Mouse (Mus musculus) kidney, embryonic 16.5 days (tissue): Measurements from ENCODE around the gene Plekhg5. TPM values are rescaled to one million over a fixed set of nuclear protein-coding genes. Genes with fewer than 3 reads are reported as not detected.
A peak's percentile ranks its signal among the peaks of the same experiment; 100 is the strongest.

Experiments
- ATAC-seq: fragments of 200-750 bp; cut with Nextera tagmentation; 2 replicates; pipeline ENCODE4 v1.8.0; 2017; ENCODE audit warnings: moderate TSS enrichment; ENCODE audit not compliant: low FRiP score, low TSS enrichment
- H3K27ac ChIP-seq: fragments of 300-500 bp; sonication (generic); 2 replicates; pipeline ENCODE4 v1.5.1; 2014; ENCODE audit warnings: low read length
- H3K27me3 ChIP-seq: fragments of 300-500 bp; sonication (generic); 2 replicates; pipeline ENCODE4 v1.6.1; 2014; ENCODE audit warnings: low read length, control low read depth, mixed read lengths; ENCODE audit not compliant: insufficient read depth
- H3K36me3 ChIP-seq: fragments of 300-500 bp; sonication (generic); 2 replicates; pipeline ENCODE4 v1.6.1; 2014; ENCODE audit warnings: low read length, control low read depth, mixed read lengths; ENCODE audit not compliant: insufficient read depth
- H3K4me1 ChIP-seq: fragments of 300-500 bp; sonication (generic); 2 replicates; pipeline ENCODE4 v1.6.1; 2014; ENCODE audit warnings: low read length, control low read depth, mixed read lengths; ENCODE audit not compliant: insufficient read depth
- H3K4me2 ChIP-seq: fragments of 300-500 bp; sonication (generic); replicated peaks from 2 replicates; pipeline ENCODE4 v1.6.1; 2014; ENCODE audit warnings: low read depth, low read length
- H3K4me3 ChIP-seq: fragments of 300-500 bp; sonication (generic); 2 replicates; pipeline ENCODE4 v1.5.1; 2014; ENCODE audit warnings: mild to moderate bottlenecking, low read length
- H3K9ac ChIP-seq: fragments of 300-500 bp; sonication (generic); replicated peaks from 2 replicates; pipeline ENCODE4 v1.6.1; 2014; ENCODE audit warnings: low read length
- H3K9me3 ChIP-seq: fragments of 300-500 bp; sonication (generic); 2 replicates; pipeline ENCODE4 v1.6.1; 2016; ENCODE audit warnings: low read length, control low read depth
- WGBS: fragments of 180-500 bp; shearing (Covaris S2); extraction: QIAGEN DNeasy Blood & Tissue Kit; methylation state at CpG from one replicate; pipeline ENCODE4 v1.1.7; 2014; 5-methylcytosine and 5-hydroxymethylcytosine counted together
- polyA plus RNA-seq: library from polyadenylated mRNA; unstranded; fragments of >200 nt; fragmentation: Nextera tagmentation; extraction: Ambion mirVana; gene quantifications from 2 replicates; pipeline ENCODE4 v1.2.1, GENCODE M21; 2015

The Plekhg5 gene
- polyA plus RNA-seq, 1 experiment from 2014 or later = 25.5 TPM

DNA sequence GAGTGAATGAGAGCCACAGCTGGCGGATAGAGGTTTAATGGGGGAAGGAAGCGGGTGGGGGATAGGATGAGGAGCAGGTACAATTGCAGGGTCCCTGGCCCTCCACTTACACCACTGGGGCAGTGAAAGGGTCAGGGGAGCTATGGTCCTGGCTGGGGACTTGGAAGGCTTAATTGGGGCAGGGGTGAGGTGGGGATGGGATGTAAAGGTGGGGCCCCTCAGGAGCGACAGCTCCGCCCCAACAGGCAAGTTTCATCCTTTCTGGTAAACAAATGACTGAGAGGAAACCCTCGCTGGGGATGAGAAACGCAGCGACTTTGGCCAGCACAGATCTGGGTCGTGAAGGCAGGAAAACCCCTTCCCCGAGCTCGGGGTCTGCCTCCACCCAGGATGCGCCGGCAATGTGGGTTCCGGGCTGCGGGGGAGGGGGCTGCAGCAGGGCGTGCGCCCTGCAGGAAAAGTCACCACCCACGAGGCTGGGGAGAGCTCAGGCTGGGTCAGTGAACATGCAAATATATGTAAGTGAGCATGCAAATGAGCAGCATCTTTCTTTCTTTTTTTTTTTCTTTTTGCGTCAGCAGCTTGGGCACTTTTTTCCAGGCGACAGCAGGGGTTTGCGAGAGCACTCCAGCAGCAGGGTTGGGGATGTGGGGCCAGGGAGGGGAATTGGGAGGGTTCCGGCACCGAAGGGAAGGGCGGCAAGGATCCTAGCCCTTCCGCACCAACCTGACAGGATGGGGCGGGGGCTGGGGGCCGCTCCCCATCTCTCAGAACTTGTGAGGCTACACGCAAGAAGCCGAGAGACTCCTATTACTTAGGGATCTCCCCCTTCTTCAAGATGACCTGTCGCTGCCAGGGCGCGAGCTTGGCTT is 48.2 kb downstream of the Plekhg5 start:
- no peak overlapping the region for H3K9ac ChIP-seq
- no peaks in the 10 kb centered on the region for H3K36me3 ChIP-seq
- H3K9me3 ChIP-seq = no peaks in the 10 kb centered on the region
- H3K27me3 ChIP-seq = peaks cover 62% of the 10 kb centered on the region
- ATAC-seq = 0 out of 2 replicates have a peak, but pooled peaks have one; percentile 29
- 2% methylated on average over 31 of the region's 31 CpGs for WGBS
- H3K4me2 ChIP-seq = peak overlapping the region; percentile 51
- peak overlapping the region; percentile 29 for H3K4me3 ChIP-seq
- H3K27ac ChIP-seq = peak overlapping the region; percentile 25; the same call in 1 of the 2 replicates
- H3K4me1 ChIP-seq = peaks cover 46% of the 10 kb centered on the region

DNA sequence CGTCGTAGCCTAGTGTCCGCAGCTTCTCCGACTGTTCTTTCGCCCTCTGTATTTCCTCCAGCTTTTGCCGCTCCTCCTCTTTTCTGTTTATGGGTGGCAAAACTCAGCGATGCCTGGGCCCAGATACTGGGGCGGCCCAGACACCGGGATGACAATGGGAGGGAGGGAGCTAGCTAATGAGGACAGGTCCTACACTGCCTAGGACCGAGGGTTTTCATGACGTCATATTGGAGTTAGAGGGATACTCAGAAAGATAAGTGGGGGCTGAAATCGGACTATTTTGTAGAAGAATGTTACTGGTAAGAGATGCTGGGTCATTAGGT is 48.8 kb downstream of the Plekhg5 start:
- 3% methylated on average over 12 of the region's 12 CpGs for WGBS
- no peaks in the 10 kb centered on the region for H3K9me3 ChIP-seq
- peak overlapping the region; percentile 29 for H3K4me3 ChIP-seq
- H3K9ac ChIP-seq = no peak overlapping the region
- H3K4me2 ChIP-seq = peak overlapping the region; percentile 51
- peaks cover 46% of the 10 kb centered on the region for H3K4me1 ChIP-seq
- no peak for ATAC-seq
- no peaks in the 10 kb centered on the region for H3K36me3 ChIP-seq
- H3K27ac ChIP-seq = no peak overlapping the region
- H3K27me3 ChIP-seq = peaks cover 68% of the 10 kb centered on the region

DNA sequence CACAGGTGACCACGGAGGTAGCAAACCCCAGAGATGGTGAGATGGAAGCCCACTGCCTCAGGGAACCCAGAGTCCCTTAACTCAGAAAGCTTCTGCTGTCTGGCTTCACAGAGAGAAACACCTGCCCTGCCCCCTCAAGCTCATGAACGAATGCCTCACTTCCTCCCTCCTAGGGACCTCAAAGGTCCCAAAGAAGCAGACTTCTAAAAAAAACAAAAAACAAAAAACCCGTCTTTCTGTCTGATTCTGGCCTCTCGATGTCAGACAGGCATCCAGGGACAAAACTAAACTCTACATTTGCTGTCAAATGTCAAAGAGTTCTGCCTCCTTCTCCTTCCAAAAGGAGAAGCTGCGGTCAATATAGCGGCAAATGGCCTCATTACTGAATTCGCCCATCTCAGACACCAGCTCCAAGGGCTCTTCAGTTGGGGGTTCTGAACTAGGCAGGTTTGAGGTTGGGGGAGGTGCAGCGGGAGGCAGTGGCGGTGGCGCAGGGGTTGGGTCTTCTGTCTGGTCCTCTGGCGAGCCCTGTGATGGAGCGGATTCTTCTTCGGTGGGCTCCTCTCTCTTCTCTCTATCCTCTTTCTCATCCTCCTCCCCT is 52.2 kb downstream of the Plekhg5 start:
- H3K4me2 ChIP-seq = no peak overlapping the region
- H3K4me1 ChIP-seq = peaks cover 53% of the 10 kb centered on the region
- peaks cover 88% of the 10 kb centered on the region for H3K27me3 ChIP-seq
- no peak for ATAC-seq
- no peak overlapping the region for H3K4me3 ChIP-seq
- H3K9me3 ChIP-seq = no peaks in the 10 kb centered on the region
- H3K9ac ChIP-seq = no peak overlapping the region
- H3K27ac ChIP-seq = no peak overlapping the region
- 41% methylated on average over 13 of the region's 13 CpGs for WGBS
- no peaks in the 10 kb centered on the region for H3K36me3 ChIP-seq

DNA sequence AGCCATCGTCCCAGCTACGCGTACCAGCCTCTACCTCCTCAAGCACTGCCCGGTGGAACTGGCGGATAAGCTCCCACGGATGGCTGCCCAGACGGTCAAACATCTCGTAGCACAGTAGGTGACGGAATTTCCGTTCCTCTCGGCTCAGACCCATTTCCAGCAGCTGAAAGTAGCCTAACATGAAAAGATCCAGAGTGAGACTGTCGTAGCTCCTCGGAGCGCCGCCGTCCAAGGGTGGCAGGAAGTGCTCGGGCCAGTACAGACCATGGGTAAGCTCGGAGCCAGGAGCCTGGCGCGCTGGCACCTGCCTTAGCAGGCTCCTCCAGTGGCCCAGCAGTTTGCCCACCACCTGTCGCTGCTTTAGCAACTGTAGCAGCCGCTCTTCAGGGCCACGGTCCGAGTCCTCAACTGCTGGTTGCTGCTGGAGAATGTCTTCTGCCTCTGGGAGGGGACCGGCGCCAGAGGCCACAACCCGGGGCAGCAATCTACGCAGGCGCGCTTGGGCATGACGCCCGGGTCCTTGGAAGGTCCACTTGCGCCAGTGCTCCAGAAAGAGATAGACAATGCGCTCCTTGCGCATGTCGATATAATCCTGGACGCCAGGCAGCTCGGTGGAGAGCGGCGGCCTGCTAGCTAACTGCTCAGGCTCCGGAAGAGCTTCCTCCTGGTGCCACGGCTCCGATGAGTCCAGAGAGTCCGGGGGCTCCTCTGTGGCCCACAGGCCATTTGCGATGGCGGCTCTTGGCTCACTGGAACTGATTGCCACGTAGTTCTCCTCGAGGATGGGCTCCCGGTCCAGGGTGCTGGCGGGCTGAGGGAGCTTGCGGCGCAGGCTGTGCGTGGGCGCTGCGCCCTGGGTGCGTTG is 53.1 kb downstream of the Plekhg5 start:
- no peak overlapping the region for H3K9ac ChIP-seq
- ATAC-seq = no peak
- H3K27me3 ChIP-seq = peaks cover 88% of the 10 kb centered on the region
- H3K27ac ChIP-seq = no peak overlapping the region
- peak overlapping the region; percentile 32 for H3K4me2 ChIP-seq
- no peaks in the 10 kb centered on the region for H3K9me3 ChIP-seq
- H3K4me1 ChIP-seq = peaks cover 53% of the 10 kb centered on the region
- 17% methylated on average over 56 of the region's 56 CpGs for WGBS
- peak overlapping the region; percentile 27 for H3K4me3 ChIP-seq
- H3K36me3 ChIP-seq = no peaks in the 10 kb centered on the region

DNA sequence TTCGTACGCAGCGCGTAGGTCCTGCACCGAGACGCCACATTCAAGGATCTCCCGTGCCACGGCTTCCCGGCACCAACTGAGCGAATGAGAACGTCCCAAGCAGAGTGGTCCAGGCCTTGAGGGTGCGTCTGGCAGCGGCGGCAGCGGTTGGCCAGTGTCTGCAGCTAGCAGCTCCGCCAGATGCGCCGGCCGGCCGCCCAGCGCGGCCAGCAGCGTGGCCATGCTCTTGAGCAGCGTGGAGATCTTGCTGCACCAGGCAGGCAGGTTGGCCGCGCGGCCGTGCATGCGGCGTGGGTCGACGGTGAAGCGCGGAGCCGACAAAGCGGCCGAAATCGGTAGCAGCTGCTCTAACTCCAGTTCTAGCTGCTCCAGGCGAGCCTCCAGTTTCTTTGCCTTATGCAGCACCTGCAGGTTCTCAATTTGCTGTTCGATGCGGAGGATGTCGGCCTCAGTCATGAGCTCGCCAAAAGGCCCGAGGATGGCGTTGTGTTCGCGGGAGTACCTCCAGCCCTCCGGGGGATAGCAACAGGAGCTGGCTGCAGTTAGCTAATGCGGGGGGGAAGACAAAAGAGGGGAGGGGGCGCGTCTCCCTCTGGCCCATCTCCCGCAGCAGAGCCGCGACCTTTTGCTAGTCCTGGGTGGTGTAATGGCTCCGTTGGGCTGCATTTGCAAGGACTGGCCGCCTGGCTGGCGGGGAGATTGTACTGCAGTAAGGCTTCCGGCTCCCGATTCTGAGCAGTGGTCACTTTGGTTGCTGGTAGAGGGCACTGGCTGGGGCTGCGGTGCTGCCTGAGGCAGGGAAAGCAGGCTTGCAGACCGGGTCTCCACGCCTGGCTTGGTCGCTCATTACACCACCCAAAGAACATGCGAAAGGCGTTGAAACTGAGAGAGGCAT is 54.0 kb downstream of the Plekhg5 start:
- Histone ChIP-seq H3K4me1 (peaks cover 53% of the 10 kb centered on the region), H3K36me3 (no peaks in the 10 kb centered on the region), H3K4me2 (peak overlapping the region; percentile 32), H3K4me3 (peak overlapping the region; percentile 27), H3K27me3 (peaks cover 89% of the 10 kb centered on the region), H3K9me3 (no peaks in the 10 kb centered on the region), H3K9ac (peak overlapping the region; percentile 32), H3K27ac (no peak overlapping the region)
- 10% methylated on average over 63 of the region's 65 CpGs for whole genome bisulfite sequencing
- ATAC-seq = no peak

DNA sequence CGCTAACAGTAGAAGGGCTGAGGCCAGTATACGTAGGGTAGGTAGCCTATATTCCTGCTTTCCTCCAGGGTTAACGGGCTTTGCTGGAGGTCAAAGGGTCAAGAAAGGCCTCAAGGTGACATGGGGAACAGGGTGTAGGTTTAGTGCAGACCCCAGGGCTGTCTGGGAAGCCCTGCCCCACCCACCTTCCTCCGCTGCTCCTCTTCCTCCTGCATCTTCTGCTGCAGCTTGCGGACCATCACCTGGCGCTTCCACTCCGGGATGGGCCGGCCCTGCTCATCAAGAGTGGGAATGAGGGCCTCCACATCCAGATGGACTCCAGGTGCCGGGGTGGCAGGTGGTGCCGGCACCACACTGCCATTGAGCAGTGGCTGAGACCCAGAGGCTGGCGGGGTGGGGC is 55.6 kb downstream of the Plekhg5 start:
- Histone ChIP-seq H3K27ac (no peak overlapping the region), H3K4me1 (peaks cover 64% of the 10 kb centered on the region), H3K4me2 (no peak overlapping the region), H3K9ac (no peak overlapping the region), H3K4me3 (no peak overlapping the region), H3K36me3 (no peaks in the 10 kb centered on the region), H3K9me3 (no peaks in the 10 kb centered on the region), H3K27me3 (peaks cover 97% of the 10 kb centered on the region)
- 82% methylated on average over 11 of the region's 11 CpGs for WGBS
- no peak for ATAC-seq

DNA sequence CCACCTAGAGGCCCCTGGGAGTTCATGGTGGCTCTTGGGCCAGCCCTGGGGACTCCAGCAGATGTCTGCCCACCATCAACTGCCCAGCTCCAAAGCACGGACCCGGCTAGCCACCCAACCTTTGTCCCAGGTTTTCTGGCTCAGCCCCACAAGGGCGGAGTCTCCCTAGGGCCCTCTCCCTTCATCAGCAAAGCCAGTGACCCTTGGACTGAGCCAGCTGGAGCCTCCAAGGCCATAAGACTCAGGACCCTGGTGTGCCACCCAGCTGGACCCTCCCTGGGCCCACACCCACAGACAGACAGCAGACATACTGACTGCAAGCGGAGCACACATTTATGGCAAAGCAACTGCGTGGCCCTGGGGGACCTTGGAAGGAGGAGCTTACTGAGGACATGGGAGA is 56.5 kb downstream of the Plekhg5 start:
- Histone ChIP-seq H3K27ac (peak overlapping the region; percentile 31; the same call in 1 of the 2 replicates), H3K27me3 (peaks cover 97% of the 10 kb centered on the region), H3K36me3 (no peaks in the 10 kb centered on the region), H3K4me1 (peaks cover 64% of the 10 kb centered on the region), H3K9me3 (no peaks in the 10 kb centered on the region), H3K4me2 (peak overlapping the region; percentile 75), H3K4me3 (peak overlapping the region; percentile 54; the same call in 1 of the 2 replicates), H3K9ac (peak overlapping the region; percentile 41; the same call in 1 of the 2 replicates)
- WGBS = 49% methylated on average over 5 of the region's 5 CpGs
- ATAC-seq = peak; percentile 3; the same call in 1 of the 2 replicates

DNA sequence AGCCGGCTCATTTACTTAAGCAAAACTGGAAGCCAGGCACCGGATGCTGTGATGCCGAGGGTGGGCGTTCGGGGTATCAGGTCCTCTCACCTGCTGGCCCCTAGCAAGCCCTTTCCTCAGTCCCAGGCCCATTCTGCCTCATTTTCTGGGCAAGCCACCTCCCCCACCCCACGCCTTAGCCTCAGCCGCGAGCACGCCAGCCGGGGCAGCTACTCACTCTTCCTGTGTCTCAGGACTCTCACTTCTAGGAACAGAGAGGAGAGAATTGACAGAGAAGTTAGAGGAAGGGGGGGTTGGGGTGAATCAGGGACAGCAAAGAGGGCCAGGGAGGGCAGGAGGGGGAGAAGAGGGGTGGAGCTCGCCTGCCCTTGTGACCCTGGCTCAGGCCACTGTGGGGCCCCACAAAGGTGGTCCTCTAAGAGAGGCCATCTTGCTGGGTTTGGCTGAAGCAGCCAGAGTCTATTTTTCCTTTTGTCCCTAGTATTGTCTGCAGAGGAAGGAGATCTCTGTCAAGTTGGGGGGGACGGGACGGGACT is 57.2 kb downstream of the Plekhg5 start:
- WGBS = 24% methylated on average over 13 of the region's 13 CpGs
- H3K4me2 ChIP-seq = peak overlapping the region; percentile 75
- peak overlapping the region; percentile 31 for H3K27ac ChIP-seq
- H3K27me3 ChIP-seq = peaks cover 97% of the 10 kb centered on the region
- H3K36me3 ChIP-seq = no peaks in the 10 kb centered on the region
- peaks cover 64% of the 10 kb centered on the region for H3K4me1 ChIP-seq
- no peaks in the 10 kb centered on the region for H3K9me3 ChIP-seq
- no peak for ATAC-seq
- H3K9ac ChIP-seq = peak overlapping the region; percentile 41
- H3K4me3 ChIP-seq = peak overlapping the region; percentile 54
